Mouse (Mus musculus): ENCODE results near the gene Ece2. TPM values are rescaled to one million over a fixed set of nuclear protein-coding genes. Genes with fewer than 3 reads are reported as not detected.

Gene Ece2
- polyA plus RNA-seq, 1 experiment, result 0.64 TPM

DNA sequence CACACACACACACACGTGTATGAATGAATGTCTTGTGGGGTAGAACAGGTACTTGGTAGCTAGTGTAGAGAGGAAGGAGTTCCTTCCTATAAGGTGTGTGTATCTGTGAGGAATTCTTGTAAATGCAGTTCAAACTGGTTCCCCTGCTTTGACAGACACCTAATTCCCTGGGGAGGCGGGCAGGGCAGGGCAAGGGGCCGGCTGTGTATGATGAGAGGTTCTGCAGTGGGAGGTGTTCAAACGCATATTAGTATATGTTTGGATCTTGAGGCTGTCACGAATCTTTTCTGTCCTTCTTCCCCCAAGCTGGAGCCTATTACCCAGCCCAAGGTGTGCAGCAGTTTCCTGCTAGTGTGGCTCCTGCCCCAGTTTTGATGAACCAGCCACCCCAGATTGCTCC, 47.8 kb downstream of the Ece2 start:
- WGBS, result 65% methylated on average over 5 of the region's 5 CpGs
- TF ChIP-seq CTCF (IDR thresholded peaks at IDR 0.05; ENCODE audit: insufficient read depth, low read length) (no peak), POLR2A (IDR thresholded peaks at IDR 0.05; ENCODE audit: borderline replicate concordance, extremely low read depth, low read depth, low read length) (no peak)
- no peak overlapping the region for H3K4me3 ChIP-seq (replicated peaks; ENCODE audit: extremely low read depth, low read depth, low read length)
- no peak for DNase-seq
- peaks cover 16% of the 10 kb centered on the region for H3K4me1 ChIP-seq (ENCODE audit: control insufficient read depth, insufficient read depth, low read length)

DNA sequence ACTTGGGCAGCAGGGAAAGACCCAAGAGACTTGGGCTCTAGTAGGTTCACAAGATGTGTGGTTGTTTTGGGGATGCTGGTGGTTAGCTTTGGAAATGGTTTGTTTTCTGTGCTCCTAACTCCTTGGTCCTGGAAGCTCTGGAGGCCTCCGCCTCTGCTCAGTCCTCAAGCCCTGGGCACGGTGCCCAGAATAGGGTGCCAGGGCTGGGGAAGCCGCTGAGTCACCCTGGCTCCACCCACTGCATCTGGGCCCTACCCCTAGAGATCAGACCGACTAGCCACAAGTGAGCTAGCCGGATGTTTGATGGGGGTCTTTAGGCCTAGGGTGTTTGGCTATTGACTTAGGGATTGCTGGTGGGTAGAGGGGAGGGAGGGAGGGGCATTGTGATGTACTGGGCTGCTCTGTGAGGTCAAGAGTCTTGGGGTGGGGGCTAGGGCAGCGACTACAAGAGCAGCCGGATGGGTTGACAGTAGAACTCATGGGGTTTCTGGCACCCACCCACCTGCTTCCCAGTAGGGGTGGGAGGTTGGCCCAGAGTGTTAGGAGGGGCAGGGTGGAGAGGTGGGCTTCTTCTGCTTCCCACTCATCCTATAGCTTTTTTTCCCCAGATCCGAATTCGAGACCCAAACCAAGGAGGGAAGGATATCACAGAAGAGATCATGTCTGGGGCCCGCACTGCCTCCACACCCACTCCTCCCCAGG, 48.5 kb downstream of the Ece2 start:
- Histone ChIP-seq H3K4me1 (ENCODE audit: control insufficient read depth, insufficient read depth, low read length) (peaks cover 16% of the 10 kb centered on the region), H3K4me3 (replicated peaks; ENCODE audit: extremely low read depth, low read depth, low read length) (no peak overlapping the region)
- peak; percentile 85 for DNase-seq
- no peak for TF ChIP-seq CTCF (IDR thresholded peaks at IDR 0.05; ENCODE audit: insufficient read depth, low read length)
- 46% methylated on average over 10 of the region's 10 CpGs for WGBS

GRCm38 (mm10) chr16:20690774-20691173, 61.1 kb downstream of the Ece2 start:
- TF ChIP-seq CTCF (IDR thresholded peaks at IDR 0.05; ENCODE audit: insufficient read depth, low read length) (no peak), POLR2A (IDR thresholded peaks at IDR 0.05; ENCODE audit: borderline replicate concordance, extremely low read depth, low read depth, low read length) (no peak)

DNA sequence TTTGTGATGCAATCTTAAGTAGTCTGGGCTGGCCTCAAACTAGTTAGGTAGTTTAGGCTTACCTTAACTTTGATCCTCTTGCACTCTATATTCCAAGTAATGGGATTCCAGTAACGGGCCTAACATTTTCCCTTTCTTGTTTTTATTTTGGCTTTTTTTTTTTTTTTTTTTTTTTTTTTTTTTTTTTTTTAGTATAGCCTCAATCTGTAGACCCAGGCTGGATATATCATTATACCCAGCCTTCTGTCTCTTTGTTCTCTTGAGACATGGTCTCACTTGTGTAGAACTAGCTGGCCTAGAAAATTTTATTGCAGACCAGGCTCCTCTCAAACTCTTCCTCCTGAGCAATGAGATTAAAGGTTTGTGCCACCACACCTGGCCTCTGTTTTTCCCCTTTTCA, 62.0 kb downstream of the Ece2 start:
- DNase-seq, result no peak
- no peak for TF ChIP-seq POLR2A (IDR thresholded peaks at IDR 0.05; ENCODE audit: borderline replicate concordance, extremely low read depth, low read depth, low read length)
- TF ChIP-seq CTCF (IDR thresholded peaks at IDR 0.05; ENCODE audit: insufficient read depth, low read length), result no peak
- Histone ChIP-seq H3K4me3 (replicated peaks; ENCODE audit: extremely low read depth, low read depth, low read length) (no peak overlapping the region), H3K4me1 (ENCODE audit: control insufficient read depth, insufficient read depth, low read length) (peaks cover 3% of the 10 kb centered on the region)
- WGBS, result 70% methylated on average over 1 of the region's 1 CpGs

More at GRCm38 (mm10) chr16:20690774-20691173, 61.1 kb downstream of the Ece2 start:
- 82% methylated on average over 3 of the region's 3 CpGs for WGBS
- Histone ChIP-seq H3K4me3 (replicated peaks; ENCODE audit: extremely low read depth, low read depth, low read length) (no peak overlapping the region), H3K4me1 (ENCODE audit: control insufficient read depth, insufficient read depth, low read length) (peaks cover 3% of the 10 kb centered on the region)
- DNase-seq, result no peak

- DNase-seq, result no peak
- no peak for TF ChIP-seq CTCF (IDR thresholded peaks at IDR 0.05; ENCODE audit: insufficient read depth, low read length)
- no peak for TF ChIP-seq POLR2A (IDR thresholded peaks at IDR 0.05; ENCODE audit: borderline replicate concordance, extremely low read depth, low read depth, low read length)
- WGBS, result 61% methylated on average over 16 of the region's 16 CpGs
- no peak overlapping the region for H3K4me3 ChIP-seq (replicated peaks; ENCODE audit: extremely low read depth, low read depth, low read length)
- H3K4me1 ChIP-seq (ENCODE audit: control insufficient read depth, insufficient read depth, low read length), result peaks cover 3% of the 10 kb centered on the region
Observed at GRCm38 (mm10) chr16:20692241-20692965, 62.8 kb downstream of the Ece2 start.

DNA sequence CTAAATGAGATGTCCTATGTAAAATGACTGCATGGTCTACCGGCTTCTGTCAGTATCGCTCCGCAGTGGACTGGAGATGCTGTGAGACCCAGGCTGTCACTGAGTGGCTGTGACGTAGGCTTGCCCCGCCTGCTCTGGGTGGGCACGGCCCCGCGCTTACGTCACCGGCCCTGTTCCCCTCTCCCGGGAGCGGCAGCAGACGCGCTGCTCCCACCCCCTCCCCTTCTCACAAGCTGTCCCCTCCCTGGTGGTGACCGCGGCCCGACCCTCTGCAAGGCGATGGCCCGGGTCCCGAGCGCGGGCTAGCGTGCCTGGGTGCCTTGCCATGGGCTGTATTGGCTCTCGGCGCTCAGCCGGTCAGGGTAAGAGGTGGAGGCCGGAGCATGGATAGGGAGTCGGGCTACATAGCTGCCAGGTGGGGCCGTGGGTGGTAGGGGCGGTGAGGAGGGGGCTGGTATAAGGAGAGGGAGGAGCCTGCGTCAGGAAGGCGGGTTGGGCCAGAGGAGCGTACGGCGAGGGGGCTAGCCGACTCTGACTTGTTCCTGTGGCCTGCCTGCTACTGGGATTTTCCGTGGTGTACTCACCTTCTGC, 63.6 kb downstream of the Ece2 start, which contains the start of gene Fam131a:
Gene Fam131a (plus strand): TSS at position 131 of the 591 bp plus-strand sequence.
- Histone ChIP-seq H3K4me3 (replicated peaks; ENCODE audit: extremely low read depth, low read depth, low read length) (peak within 1 kb of the TSS; percentile 99), H3K4me1 (ENCODE audit: control insufficient read depth, insufficient read depth, low read length) (peaks cover 3% of the 10 kb centered on the region)
- no peak for TF ChIP-seq CTCF (IDR thresholded peaks at IDR 0.05; ENCODE audit: insufficient read depth, low read length)
- peak; percentile 60; the same call in 1 of the 2 replicates for TF ChIP-seq POLR2A (IDR thresholded peaks at IDR 0.05; ENCODE audit: borderline replicate concordance, extremely low read depth, low read depth, low read length)
- under 1% methylated on average over 37 of the region's 37 CpGs for WGBS
- DNase-seq, result peak; percentile 91

GRCm38 (mm10) chr16:20694781-20695180, 65.2 kb downstream of the Ece2 start:
- WGBS, result 44% methylated on average over 8 of the region's 8 CpGs
- Histone ChIP-seq H3K4me1 (ENCODE audit: control insufficient read depth, insufficient read depth, low read length) (peaks cover 3% of the 10 kb centered on the region), H3K4me3 (replicated peaks; ENCODE audit: extremely low read depth, low read depth, low read length) (no peak overlapping the region)
- no peak for TF ChIP-seq POLR2A (IDR thresholded peaks at IDR 0.05; ENCODE audit: borderline replicate concordance, extremely low read depth, low read depth, low read length)
- no peak for TF ChIP-seq CTCF (IDR thresholded peaks at IDR 0.05; ENCODE audit: insufficient read depth, low read length)
- DNase-seq, result no peak

DNA sequence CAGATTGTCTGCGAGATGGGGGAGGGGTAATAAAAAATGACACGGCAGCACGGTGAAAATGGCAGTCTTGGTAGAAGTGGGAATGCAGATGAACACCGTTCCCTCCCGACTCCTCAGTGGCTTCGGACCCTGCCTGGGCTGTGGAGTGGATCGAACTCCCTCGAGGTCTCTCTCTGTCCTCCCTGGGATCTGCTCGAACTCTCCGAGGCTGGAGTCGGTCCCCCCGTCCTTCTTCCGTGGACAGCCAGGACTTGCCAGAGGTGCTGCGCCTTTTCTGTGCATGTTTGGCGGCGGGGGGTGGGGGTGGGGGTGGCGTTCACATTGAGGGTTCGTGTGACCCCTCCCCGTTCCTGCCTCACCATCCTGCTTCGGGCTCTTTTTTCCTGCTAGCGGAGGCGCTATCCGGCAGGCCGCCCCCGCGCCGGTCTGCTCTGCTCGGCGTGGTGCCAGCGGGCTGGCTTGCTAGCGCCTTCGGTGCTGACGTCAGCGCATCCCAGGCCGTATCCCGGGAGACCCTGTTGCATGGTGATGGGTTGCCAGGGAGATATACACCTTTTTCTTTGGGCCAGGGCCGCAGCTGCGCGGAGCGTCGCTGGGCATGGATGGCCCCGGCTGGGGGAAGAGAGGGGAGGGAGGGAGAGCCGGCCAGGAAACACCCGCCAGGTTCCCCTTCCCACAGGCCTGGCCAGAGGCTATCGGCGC, 66.1 kb downstream of the Ece2 start:
- peak; percentile 47 for DNase-seq
- H3K4me3 ChIP-seq (replicated peaks; ENCODE audit: extremely low read depth, low read depth, low read length), result peak overlapping the region; percentile 6
- 6% methylated on average over 43 of the region's 46 CpGs for WGBS
- TF ChIP-seq CTCF (IDR thresholded peaks at IDR 0.05; ENCODE audit: insufficient read depth, low read length) (no peak), POLR2A (IDR thresholded peaks at IDR 0.05; ENCODE audit: borderline replicate concordance, extremely low read depth, low read depth, low read length) (no peak)
- H3K4me1 ChIP-seq (ENCODE audit: control insufficient read depth, insufficient read depth, low read length), result peaks cover 3% of the 10 kb centered on the region

Other genes with a start within 250 kb of the Ece2 start
- 108 and 148 TPM in 2 replicates for gene Abcc5, start 203.4 kb upstream of the Ece2 start, polyA plus RNA-seq (2012; rRNA removed)
- gene Eif2b5, start 131.0 kb upstream of the Ece2 start, polyA plus RNA-seq (2012; rRNA removed), result 20.9 and 24.7 TPM in 2 replicates
- gene Dvl3, start 112.8 kb upstream of the Ece2 start, polyA plus RNA-seq (2012; rRNA removed), result 35.9 and 44.0 TPM in 2 replicates
- 339 and 440 TPM in 2 replicates for gene Ap2m1, start 94.3 kb upstream of the Ece2 start, polyA plus RNA-seq (2012; rRNA removed)
- 32.0 and 50.5 TPM in 2 replicates for gene Abcf3, start 81.3 kb upstream of the Ece2 start, polyA plus RNA-seq (2012; rRNA removed)
- 0.10 and 0.34 TPM in 2 replicates for gene Vwa5b2, start 40.4 kb upstream of the Ece2 start, polyA plus RNA-seq (2012; rRNA removed)
- 7.6 and 8.3 TPM in 2 replicates for gene Eef1akmt4, start 18.2 kb upstream of the Ece2 start, polyA plus RNA-seq (2012; rRNA removed)
- gene Gm49333, start 18.2 kb upstream of the Ece2 start, polyA plus RNA-seq (2012; rRNA removed), result 0.17 TPM in 1 of 2 replicates, not detected in the other
- gene Alg3, start 18.1 kb upstream of the Ece2 start, polyA plus RNA-seq (2012; rRNA removed), result 18.0 and 23.7 TPM in 2 replicates
- 3.4 and 4.0 TPM in 2 replicates for gene Camk2n2, start 8.5 kb upstream of the Ece2 start, polyA plus RNA-seq (2012; rRNA removed)
- gene Psmd2, start 21.8 kb downstream of the Ece2 start, polyA plus RNA-seq (2012; rRNA removed), result 56.0 and 90.0 TPM in 2 replicates
- 341 and 342 TPM in 2 replicates for gene Eif4g1, start 38.5 kb downstream of the Ece2 start, polyA plus RNA-seq (2012; rRNA removed)
- 17.3 and 19.2 TPM in 2 replicates for gene Fam131a, start 63.4 kb downstream of the Ece2 start, polyA plus RNA-seq (2012; rRNA removed)
- gene Polr2h, start 87.8 kb downstream of the Ece2 start, polyA plus RNA-seq (2012; rRNA removed), result 8.3 and 12.0 TPM in 2 replicates
- 8.1 and 9.5 TPM in 2 replicates for gene Clcn2, start 87.9 kb downstream of the Ece2 start, polyA plus RNA-seq (2012; rRNA removed)
- gene Chrd, start 103.3 kb downstream of the Ece2 start, polyA plus RNA-seq (2012; rRNA removed), result 4.4 and 5.8 TPM in 2 replicates
- 1.1 and 1.6 TPM in 2 replicates for gene Thpo, start 104.7 kb downstream of the Ece2 start, polyA plus RNA-seq (2012; rRNA removed)

All from lung, adult 2 months (tissue).